Mouse (Mus musculus) heart, postnatal 0 days (tissue): ENCODE measurements around the gene 1700013G24Rik.

Experiments used
- CTCF ChIP-seq: IDR thresholded peaks from 2 replicates; pipeline ENCODE4 v1.5.1; 2016; ENCODE audit warnings: antibody characterized with exemption, control low read depth, low read depth
- EP300 ChIP-seq: IDR thresholded peaks from 2 replicates; pipeline ENCODE4 v1.6.1; 2016; ENCODE audit warnings: antibody characterized with exemption, low read depth

GRCm38 (mm10) chr4:137498882-137499583 is 45.9 kb downstream of the 1700013G24Rik start:
- TF ChIP-seq CTCF (no peak), EP300 (no peak)
